Mouse (Mus musculus): ENCODE measurements around the gene Cep68. TPM values are rescaled to one million over a fixed set of nuclear protein-coding genes. Genes with fewer than 3 reads are reported as not detected.
"Not testable (repeated sequence)": the region's sequence is repeated elsewhere in the genome, so short reads cannot be mapped to it uniquely, and the experiment has no call there.

The Cep68 gene
- polyA plus RNA-seq, 1 experiment from 2014 or later, result 34.1 TPM

DNA sequence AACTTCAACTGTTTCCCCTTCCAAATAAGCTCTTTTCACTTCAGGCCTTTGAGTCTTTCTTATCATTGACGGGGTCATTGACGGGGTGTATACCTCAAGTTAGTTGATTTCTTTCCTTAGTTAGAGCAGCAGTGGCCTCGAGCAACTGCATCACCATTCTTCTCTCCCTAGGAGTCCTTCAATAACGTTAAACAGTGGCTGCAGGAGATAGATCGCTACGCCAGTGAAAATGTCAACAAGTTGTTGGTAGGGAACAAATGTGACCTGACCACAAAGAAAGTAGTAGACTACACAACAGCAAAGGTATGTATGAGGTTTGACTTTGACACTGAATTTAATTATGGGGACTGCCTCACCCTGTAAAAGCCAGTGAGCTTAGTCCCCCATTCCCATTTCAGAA, 25.0 kb downstream of the Cep68 start:
- no peak overlapping the region for H3K9ac ChIP-seq (ENCODE audit: low read length)
- no peak overlapping the region for H3K27ac ChIP-seq (ENCODE audit: low read depth)
- no peaks in the 10 kb centered on the region for H3K4me1 ChIP-seq (replicated peaks; ENCODE audit: control insufficient read depth, insufficient read depth, low read length)
- no peak overlapping the region for H3K4me2 ChIP-seq (ENCODE audit: low read length)
- H3K27me3 ChIP-seq (replicated peaks; ENCODE audit: control insufficient read depth, insufficient read depth, low read length), result no peaks in the 10 kb centered on the region
- ATAC-seq (replicated peaks; ENCODE audit: low FRiP score, low TSS enrichment, low read depth) (no peak), DNase-seq (ENCODE audit: low spot score) (no peak)
- H3K4me3 ChIP-seq (ENCODE audit: low read depth, low read length), result no peak overlapping the region
- no peaks in the 10 kb centered on the region for H3K9me3 ChIP-seq (ENCODE audit: control insufficient read depth, low read length)
- peaks cover 86% of the 10 kb centered on the region for H3K36me3 ChIP-seq (ENCODE audit: control insufficient read depth, insufficient read depth, low read length)
- WGBS, result 77% methylated on average over 6 of the region's 6 CpGs

DNA sequence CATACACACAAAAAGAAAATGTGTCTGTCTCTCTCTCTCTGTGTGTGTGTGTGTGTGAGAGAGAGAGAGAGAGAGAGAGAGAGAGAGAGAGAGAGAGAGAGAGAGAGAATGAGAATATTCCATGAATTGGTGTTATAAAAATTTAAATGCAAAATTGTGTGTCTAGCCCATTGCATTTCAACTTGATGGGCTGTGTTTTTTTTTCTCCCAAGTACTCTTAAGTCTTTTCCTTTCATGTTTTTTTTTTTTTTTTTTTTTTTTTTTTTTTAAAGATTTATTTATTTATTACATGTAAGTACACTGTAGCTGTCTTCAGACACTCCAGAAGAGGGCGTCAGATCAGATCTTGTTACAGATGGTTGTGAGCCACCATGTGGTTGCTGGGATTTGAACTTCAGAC, 27.6 kb downstream of the Cep68 start:
- H3K4me1 ChIP-seq (replicated peaks; ENCODE audit: control insufficient read depth, insufficient read depth, low read length); H3K9ac ChIP-seq (ENCODE audit: low read length); H3K27ac ChIP-seq (ENCODE audit: low read depth); H3K4me2 ChIP-seq (ENCODE audit: low read length); H3K27me3 ChIP-seq (replicated peaks; ENCODE audit: control insufficient read depth, insufficient read depth, low read length); H3K9me3 ChIP-seq (ENCODE audit: control insufficient read depth, low read length); ATAC-seq (replicated peaks; ENCODE audit: low FRiP score, low TSS enrichment, low read depth); H3K4me3 ChIP-seq (ENCODE audit: low read depth, low read length); DNase-seq (ENCODE audit: low spot score): not testable (repeated sequence)
- peaks cover 88% of the 10 kb centered on the region for H3K36me3 ChIP-seq (ENCODE audit: control insufficient read depth, insufficient read depth, low read length)
- no CpG with 5 or more reads among the region's 1 CpGs for WGBS

DNA sequence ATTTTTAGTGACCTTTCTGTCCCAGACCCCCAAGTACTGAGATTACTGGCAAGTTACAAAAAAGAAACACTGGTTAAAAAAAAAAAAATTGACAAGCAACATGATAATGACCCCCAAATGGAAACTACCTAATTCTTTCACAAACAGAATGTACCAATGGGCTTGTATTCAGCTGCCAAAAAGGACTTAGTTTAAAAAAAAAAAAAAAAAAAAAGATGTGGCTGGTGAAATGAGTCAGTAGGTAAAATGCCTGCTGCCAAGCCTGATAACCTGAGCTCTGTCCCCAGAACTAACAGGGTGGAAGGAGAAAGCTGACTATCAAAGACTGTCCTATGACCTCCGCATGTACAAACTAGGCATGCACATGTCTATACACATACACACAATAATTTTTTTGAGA, 32.0 kb downstream of the Cep68 start:
- peaks cover 64% of the 10 kb centered on the region for H3K36me3 ChIP-seq (ENCODE audit: control insufficient read depth, insufficient read depth, low read length)
- H3K9me3 ChIP-seq (ENCODE audit: control insufficient read depth, low read length), result no peaks in the 10 kb centered on the region
- no peak overlapping the region for H3K9ac ChIP-seq (ENCODE audit: low read length)
- 100% methylated on average over 1 of the region's 1 CpGs for WGBS
- no peak overlapping the region for H3K4me2 ChIP-seq (ENCODE audit: low read length)
- DNase-seq (ENCODE audit: low spot score), result no peak
- no peak for ATAC-seq (replicated peaks; ENCODE audit: low FRiP score, low TSS enrichment, low read depth)
- no peaks in the 10 kb centered on the region for H3K27me3 ChIP-seq (replicated peaks; ENCODE audit: control insufficient read depth, insufficient read depth, low read length)
- no peaks in the 10 kb centered on the region for H3K4me1 ChIP-seq (replicated peaks; ENCODE audit: control insufficient read depth, insufficient read depth, low read length)
- H3K27ac ChIP-seq (ENCODE audit: low read depth), result no peak overlapping the region
- no peak overlapping the region for H3K4me3 ChIP-seq (ENCODE audit: low read depth, low read length)

- no peak overlapping the region for H3K27ac ChIP-seq (ENCODE audit: low read depth)
- H3K36me3 ChIP-seq (ENCODE audit: control insufficient read depth, insufficient read depth, low read length), result peaks cover 60% of the 10 kb centered on the region
- no peak overlapping the region for H3K4me2 ChIP-seq (ENCODE audit: low read length)
- no peaks in the 10 kb centered on the region for H3K27me3 ChIP-seq (replicated peaks; ENCODE audit: control insufficient read depth, insufficient read depth, low read length)
- H3K9me3 ChIP-seq (ENCODE audit: control insufficient read depth, low read length), result no peaks in the 10 kb centered on the region
- no peak overlapping the region for H3K4me3 ChIP-seq (ENCODE audit: low read depth, low read length)
- no peak overlapping the region for H3K9ac ChIP-seq (ENCODE audit: low read length)
- no peaks in the 10 kb centered on the region for H3K4me1 ChIP-seq (replicated peaks; ENCODE audit: control insufficient read depth, insufficient read depth, low read length)
- WGBS, result 84% methylated on average over 4 of the region's 4 CpGs
- ATAC-seq (replicated peaks; ENCODE audit: low FRiP score, low TSS enrichment, low read depth), result no peak
- DNase-seq (ENCODE audit: low spot score), result no peak
Measured at GRCm38 (mm10) chr11:20216415-20216814, 32.8 kb downstream of the Cep68 start.

GRCm38 (mm10) chr11:20214779-20215178, 34.5 kb downstream of the Cep68 start:
- ATAC-seq (replicated peaks; ENCODE audit: low FRiP score, low TSS enrichment, low read depth) (no peak), DNase-seq (ENCODE audit: low spot score) (no peak)
- H3K9me3 ChIP-seq (ENCODE audit: control insufficient read depth, low read length), result no peaks in the 10 kb centered on the region
- H3K27me3 ChIP-seq (replicated peaks; ENCODE audit: control insufficient read depth, insufficient read depth, low read length), result no peaks in the 10 kb centered on the region
- peaks cover 47% of the 10 kb centered on the region for H3K36me3 ChIP-seq (ENCODE audit: control insufficient read depth, insufficient read depth, low read length)
- no peak overlapping the region for H3K4me2 ChIP-seq (ENCODE audit: low read length)
- 94% methylated on average over 1 of the region's 1 CpGs for WGBS
- H3K4me1 ChIP-seq (replicated peaks; ENCODE audit: control insufficient read depth, insufficient read depth, low read length), result peaks cover 4% of the 10 kb centered on the region; the same call in 1 of the 2 replicates
- H3K4me3 ChIP-seq (ENCODE audit: low read depth, low read length), result no peak overlapping the region
- no peak overlapping the region for H3K27ac ChIP-seq (ENCODE audit: low read depth)
- no peak overlapping the region for H3K9ac ChIP-seq (ENCODE audit: low read length)

DNA sequence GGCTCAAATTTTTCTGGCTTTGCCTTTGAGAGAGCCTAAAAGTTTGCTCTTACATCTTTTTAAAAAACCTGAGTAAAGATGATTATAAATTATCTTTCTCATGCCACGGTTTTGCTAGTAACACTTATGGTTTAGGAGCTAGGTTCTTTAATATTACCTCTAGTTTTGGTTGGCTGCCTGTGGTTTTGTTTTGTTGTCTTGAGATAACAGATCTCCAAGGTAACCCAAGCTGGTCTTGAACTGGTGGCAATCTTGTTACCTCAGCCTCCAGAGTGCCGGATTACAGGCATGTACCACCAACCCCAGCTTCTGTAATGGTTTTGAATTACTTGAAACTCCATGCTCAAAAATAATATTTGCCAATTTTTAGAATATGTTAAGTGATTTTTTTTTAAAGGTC, 37.4 kb downstream of the Cep68 start:
- Histone ChIP-seq H3K27ac (ENCODE audit: low read depth) (no peak overlapping the region), H3K36me3 (ENCODE audit: control insufficient read depth, insufficient read depth, low read length) (peaks cover 17% of the 10 kb centered on the region), H3K4me3 (ENCODE audit: low read depth, low read length) (no peak overlapping the region), H3K9me3 (ENCODE audit: control insufficient read depth, low read length) (no peaks in the 10 kb centered on the region), H3K9ac (ENCODE audit: low read length) (no peak overlapping the region), H3K4me2 (ENCODE audit: low read length) (no peak overlapping the region), H3K27me3 (replicated peaks; ENCODE audit: control insufficient read depth, insufficient read depth, low read length) (no peaks in the 10 kb centered on the region), H3K4me1 (replicated peaks; ENCODE audit: control insufficient read depth, insufficient read depth, low read length) (peaks cover 4% of the 10 kb centered on the region; the same call in 1 of the 2 replicates)
- 77% methylated on average over 2 of the region's 2 CpGs for WGBS
- DNase-seq (ENCODE audit: low spot score), result no peak
- ATAC-seq (replicated peaks; ENCODE audit: low FRiP score, low TSS enrichment, low read depth), result no peak

GRCm38 (mm10) chr11:20207589-20207988, 41.6 kb downstream of the Cep68 start:
- Histone ChIP-seq H3K36me3 (ENCODE audit: control insufficient read depth, insufficient read depth, low read length) (no peaks in the 10 kb centered on the region), H3K9me3 (ENCODE audit: control insufficient read depth, low read length) (no peaks in the 10 kb centered on the region), H3K4me2 (ENCODE audit: low read length) (no peak overlapping the region), H3K27me3 (replicated peaks; ENCODE audit: control insufficient read depth, insufficient read depth, low read length) (no peaks in the 10 kb centered on the region), H3K9ac (ENCODE audit: low read length) (no peak overlapping the region), H3K4me1 (replicated peaks; ENCODE audit: control insufficient read depth, insufficient read depth, low read length) (peaks cover 31% of the 10 kb centered on the region), H3K4me3 (ENCODE audit: low read depth, low read length) (no peak overlapping the region), H3K27ac (ENCODE audit: low read depth) (no peak overlapping the region)
- no peak for ATAC-seq (replicated peaks; ENCODE audit: low FRiP score, low TSS enrichment, low read depth)
- no peak for DNase-seq (ENCODE audit: low spot score)
- 75% methylated on average over 2 of the region's 2 CpGs for WGBS

DNA sequence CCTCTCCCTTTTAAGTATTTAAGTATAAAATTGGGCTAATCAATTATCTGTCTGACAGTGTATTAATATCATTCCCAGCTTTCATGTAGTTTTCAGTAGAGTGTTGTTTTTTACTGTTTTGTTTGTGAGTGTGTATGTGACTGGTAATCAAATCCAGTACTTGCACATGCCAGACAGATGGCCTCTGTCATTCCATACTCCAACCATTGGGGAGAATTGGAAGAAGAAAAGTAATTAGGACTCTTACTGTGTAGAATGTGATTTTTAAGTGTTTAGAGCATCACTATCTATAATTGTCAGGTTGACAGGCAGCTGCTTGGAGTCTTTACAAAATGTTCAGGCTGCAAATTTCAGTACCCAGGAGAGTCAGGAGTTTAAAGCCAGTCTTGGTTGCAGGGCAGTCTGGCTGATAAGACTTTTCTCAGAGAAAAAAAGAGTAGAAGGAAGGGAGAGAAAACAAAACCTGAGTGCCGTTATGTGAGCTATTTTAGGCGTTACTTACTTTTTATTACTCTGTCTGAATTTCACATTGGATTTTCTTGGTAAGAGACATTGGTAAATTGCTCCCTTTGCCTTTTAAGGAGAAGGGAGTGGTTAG, 42.5 kb downstream of the Cep68 start:
- Histone ChIP-seq H3K4me2 (ENCODE audit: low read length) (no peak overlapping the region), H3K4me1 (replicated peaks; ENCODE audit: control insufficient read depth, insufficient read depth, low read length) (peaks cover 31% of the 10 kb centered on the region), H3K36me3 (ENCODE audit: control insufficient read depth, insufficient read depth, low read length) (no peaks in the 10 kb centered on the region), H3K27ac (ENCODE audit: low read depth) (no peak overlapping the region), H3K27me3 (replicated peaks; ENCODE audit: control insufficient read depth, insufficient read depth, low read length) (no peaks in the 10 kb centered on the region), H3K4me3 (ENCODE audit: low read depth, low read length) (no peak overlapping the region), H3K9ac (ENCODE audit: low read length) (no peak overlapping the region), H3K9me3 (ENCODE audit: control insufficient read depth, low read length) (no peaks in the 10 kb centered on the region)
- no peak for DNase-seq (ENCODE audit: low spot score)
- no peak for ATAC-seq (replicated peaks; ENCODE audit: low FRiP score, low TSS enrichment, low read depth)
- 42% methylated on average over 2 of the region's 2 CpGs for WGBS

- Histone ChIP-seq H3K27me3 (replicated peaks; ENCODE audit: control insufficient read depth, insufficient read depth, low read length) (no peaks in the 10 kb centered on the region), H3K9me3 (ENCODE audit: control insufficient read depth, low read length) (no peaks in the 10 kb centered on the region), H3K4me2 (ENCODE audit: low read length) (no peak overlapping the region), H3K4me1 (replicated peaks; ENCODE audit: control insufficient read depth, insufficient read depth, low read length) (peaks cover 28% of the 10 kb centered on the region), H3K4me3 (ENCODE audit: low read depth, low read length) (no peak overlapping the region), H3K36me3 (ENCODE audit: control insufficient read depth, insufficient read depth, low read length) (no peaks in the 10 kb centered on the region), H3K9ac (ENCODE audit: low read length) (no peak overlapping the region), H3K27ac (ENCODE audit: low read depth) (no peak overlapping the region)
- no peak for DNase-seq (ENCODE audit: low spot score)
- ATAC-seq (replicated peaks; ENCODE audit: low FRiP score, low TSS enrichment, low read depth), result no peak
- 61% methylated on average over 4 of the region's 4 CpGs for WGBS
Measured at GRCm38 (mm10) chr11:20205538-20205937, 43.7 kb downstream of the Cep68 start.
